Mouse (Mus musculus) cerebellum, adult 9-11 months (tissue): ENCODE measurements around the gene Cep112.
A peak's percentile ranks its signal among the peaks of the same experiment; 100 is the strongest.

Experiments used
- DNase-seq: peaks from one replicate; pipeline ENCODE4 v3.0.0; 2022

Cep112 gene

DNA sequence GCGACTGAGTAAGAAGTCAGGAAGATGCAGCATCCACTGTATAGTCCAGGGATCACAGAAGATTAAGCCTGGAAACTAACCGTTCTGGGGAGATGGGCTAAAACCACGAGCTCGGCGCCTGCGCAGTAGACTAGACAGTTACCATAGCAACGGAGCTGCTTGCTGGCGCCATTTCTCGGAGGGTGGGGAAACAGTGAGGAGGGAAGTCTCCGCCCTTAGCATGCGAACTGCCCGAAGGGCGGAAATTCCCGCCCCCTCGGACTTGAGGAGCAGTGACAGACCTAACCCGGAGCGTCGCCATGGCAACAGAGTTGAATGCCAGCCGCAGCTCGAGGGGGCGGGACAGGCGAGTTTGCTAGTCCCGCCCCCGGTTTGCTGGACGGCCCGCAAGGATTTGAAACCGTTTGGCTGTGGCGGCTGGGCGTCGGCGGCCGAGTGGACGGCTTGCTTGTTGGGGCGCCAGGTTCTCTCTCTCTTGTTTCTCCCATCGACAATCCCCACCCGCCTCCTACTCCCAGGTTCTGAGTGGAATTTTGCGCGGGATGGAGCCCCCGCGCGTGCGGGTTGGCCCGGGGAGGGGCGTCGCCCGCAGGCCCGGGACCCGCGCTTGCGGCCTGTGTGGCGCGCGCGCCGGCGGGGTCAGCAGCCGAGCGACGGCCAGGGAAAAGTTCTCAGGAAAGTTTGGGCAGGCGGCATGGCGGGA is at the start of gene Cep112:
Cep112 (plus strand) TSS at position 304 of the 703 bp plus-strand sequence.
- peak; percentile 95 for DNase-seq

DNA sequence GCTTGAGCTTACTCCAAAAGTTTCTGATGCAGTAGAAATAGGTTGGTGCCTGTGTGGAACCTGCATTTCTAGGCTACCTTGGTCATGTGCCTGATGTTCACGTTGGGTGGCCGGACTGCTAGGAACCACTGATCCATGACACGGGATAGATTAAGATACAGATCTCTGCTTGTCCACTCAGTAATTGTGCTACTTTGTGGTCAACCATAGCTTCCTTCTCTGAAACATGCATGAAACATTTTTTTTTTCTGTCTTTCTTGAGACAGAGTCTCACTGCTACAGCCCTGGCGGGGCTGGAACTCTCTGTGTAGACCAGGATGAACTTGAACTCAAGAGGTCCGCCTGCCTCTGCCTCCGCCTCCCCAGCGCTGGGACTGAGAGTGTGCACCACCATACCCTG is 48.2 kb upstream of the Cep112 start:
- DNase-seq: no peak

- DNase-seq: peak; percentile 46
Observed at GRCm38 (mm10) chr11:108377680-108378362, 47.2 kb upstream of the Cep112 start.

DNA sequence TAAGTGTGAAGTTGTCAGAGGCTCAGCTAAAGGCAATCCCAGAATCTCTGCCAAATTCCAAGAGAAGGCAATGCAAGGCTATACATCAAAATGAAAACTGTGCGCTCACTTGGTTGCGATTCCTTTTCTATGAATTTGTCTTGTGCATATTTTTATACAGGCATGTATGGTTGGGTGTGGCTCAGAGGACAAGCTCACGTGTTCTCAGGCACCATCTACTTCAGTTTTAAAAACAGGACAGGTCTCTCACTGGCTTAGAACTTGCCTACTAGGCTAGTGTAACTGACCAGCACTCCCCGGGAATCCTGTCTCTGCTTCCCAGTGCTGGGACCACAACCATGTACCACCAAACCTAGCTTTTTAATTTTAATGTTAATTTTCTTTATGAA is 46.6 kb upstream of the Cep112 start:
- DNase-seq: no peak

GRCm38 (mm10) chr11:108382664-108383063 is 42.3 kb upstream of the Cep112 start:
- no peak for DNase-seq

GRCm38 (mm10) chr11:108384920-108385665 is 39.9 kb upstream of the Cep112 start:
- DNase-seq: no peak

DNA sequence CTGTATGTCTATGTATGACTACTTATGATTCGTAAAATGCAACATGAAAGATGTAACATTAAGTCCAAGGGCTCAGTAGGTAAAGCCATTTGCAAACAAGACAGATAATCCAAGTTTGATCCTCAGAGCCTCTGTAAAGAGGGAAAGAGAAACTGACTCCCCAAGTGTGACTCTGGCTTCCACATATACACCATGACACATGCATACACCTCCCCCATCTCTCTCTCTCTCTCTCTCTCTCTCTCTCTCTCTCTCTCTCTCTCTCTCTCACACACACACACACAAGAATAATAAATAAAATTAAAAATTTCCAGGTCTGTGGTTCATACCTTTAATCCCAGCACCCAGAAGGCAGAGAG is 39.3 kb upstream of the Cep112 start:
- DNase-seq: no peak

DNA sequence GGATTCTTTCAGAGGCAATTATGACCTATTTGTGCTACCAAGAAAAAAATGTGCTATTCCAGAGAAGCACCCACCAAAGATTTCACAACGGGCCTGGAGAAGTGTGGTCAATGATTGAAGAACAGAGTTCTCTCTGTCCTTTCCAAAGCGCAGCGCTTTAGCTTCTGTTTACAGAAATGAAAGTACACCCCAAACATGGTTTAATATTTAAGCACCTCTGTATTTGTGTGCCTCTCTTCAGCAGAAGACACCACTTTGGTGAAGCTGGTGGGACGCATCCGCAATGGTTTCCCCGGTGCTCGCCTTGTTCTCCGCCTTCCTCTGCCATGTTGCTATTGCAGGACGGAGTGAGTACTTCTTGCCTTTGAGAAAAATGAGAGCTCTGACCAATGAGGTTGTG is 29.9 kb upstream of the Cep112 start:
- DNase-seq: no peak

GRCm38 (mm10) chr11:108396076-108396829 is 28.7 kb upstream of the Cep112 start:
- no peak for DNase-seq

GRCm38 (mm10) chr11:108409876-108410644 is 14.9 kb upstream of the Cep112 start:
- DNase-seq: no peak

DNA sequence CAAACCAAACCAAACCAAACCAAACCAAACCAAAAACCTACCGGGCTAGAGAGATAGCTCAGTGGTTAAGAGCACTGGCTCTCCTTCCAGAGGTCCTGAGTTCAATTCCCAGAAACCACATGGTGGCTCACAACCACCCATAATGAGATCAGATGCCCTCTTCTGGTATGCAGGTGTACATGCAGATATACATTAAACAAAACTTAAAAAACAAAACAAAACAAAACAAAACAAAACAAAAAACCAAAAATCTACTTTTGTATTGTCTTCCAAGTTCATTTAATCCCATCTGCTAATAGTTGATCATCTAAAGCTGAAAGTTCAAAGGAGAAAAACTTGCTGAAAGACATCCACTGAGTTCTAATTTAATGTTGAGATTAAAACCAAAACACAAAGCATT is 8.6 kb upstream of the Cep112 start:
- no peak for DNase-seq

- DNase-seq: no peak
Observed at GRCm38 (mm10) chr11:108418540-108418939, 6.5 kb upstream of the Cep112 start.

GRCm38 (mm10) chr11:108419242-108419641 is 5.8 kb upstream of the Cep112 start:
- no peak for DNase-seq

DNA sequence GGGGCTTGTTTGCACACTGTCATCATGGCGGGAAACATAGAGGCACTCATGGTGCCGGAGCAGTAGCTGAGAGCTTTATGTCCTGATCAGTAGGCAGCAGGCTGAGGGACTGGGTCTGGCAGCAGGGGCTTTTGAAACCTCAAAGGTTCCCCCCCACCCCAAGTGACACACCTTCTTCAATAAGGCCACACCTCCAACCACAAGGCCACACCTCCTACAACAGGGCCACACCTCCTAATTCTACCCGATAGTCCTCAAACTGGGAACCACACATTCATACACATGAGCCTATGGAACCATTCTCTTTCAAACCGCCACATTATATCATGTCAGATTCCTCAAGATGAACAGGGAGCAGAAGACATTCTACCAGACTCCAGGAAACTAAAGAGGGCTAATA is 4.2 kb upstream of the Cep112 start:
- no peak for DNase-seq

- DNase-seq: no peak
Observed at GRCm38 (mm10) chr11:108423221-108423620, 1.8 kb upstream of the Cep112 start.

GRCm38 (mm10) chr11:108424111-108424510 is 881 bp upstream of the Cep112 start:
- DNase-seq: no peak

GRCm38 (mm10) chr11:108425592-108425921 is 565 bp downstream of the Cep112 start:
- no peak for DNase-seq

GRCm38 (mm10) chr11:108426086-108426485 is 1.1 kb downstream of the Cep112 start:
- DNase-seq: no peak

GRCm38 (mm10) chr11:108427191-108427590 is 2.2 kb downstream of the Cep112 start:
- DNase-seq: no peak

DNA sequence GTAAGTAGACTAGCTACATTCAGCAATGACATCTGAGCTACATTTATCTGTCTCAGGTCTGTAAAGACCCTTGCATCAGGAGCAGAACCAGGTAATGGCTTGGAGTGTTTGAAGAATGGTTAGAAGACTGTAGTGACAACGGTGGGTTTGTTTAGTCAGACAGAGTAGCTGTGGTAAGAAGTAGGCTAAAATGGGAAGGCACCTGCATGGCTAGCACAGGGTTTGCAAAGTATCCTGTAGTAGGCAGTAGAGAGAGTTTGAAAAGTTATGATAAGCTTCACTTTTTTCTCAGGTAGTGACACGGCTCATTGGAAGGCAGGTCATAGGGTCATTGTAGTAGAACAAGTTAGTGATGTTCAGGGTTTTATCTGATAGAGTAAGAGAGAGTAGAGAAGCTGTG is 4.1 kb downstream of the Cep112 start:
- no peak for DNase-seq

DNA sequence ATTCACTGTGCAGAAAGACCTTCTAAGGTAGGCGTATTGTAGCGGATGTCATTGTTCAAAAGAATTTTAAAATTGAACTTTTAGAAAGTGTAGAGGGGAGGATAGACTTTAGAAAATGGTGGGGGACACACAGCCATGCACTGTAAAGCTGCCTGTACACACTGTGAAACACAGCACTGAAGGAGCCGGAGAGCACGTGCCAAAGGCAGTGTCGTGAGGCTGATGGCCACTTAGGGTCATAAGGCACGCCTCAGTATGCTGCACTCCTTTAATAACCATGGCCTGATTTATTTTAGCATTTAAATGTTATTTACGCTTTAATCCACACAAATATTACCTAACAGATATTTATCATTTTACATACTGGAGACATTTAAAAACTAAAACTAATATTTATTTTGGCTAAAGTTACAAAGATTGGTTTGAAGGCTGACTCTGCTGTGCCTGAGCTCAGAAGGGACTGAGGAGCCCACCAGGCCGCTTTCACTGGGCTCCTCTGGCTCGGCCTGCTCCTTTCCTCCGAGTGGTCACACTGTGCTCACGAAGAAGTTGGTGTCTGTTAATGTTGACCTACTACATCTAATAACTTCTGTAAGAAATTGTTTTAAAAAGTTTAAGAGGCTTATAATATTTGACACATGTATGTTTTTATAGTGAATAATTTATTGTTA is 19.0 kb downstream of the Cep112 start:
- no peak for DNase-seq

DNA sequence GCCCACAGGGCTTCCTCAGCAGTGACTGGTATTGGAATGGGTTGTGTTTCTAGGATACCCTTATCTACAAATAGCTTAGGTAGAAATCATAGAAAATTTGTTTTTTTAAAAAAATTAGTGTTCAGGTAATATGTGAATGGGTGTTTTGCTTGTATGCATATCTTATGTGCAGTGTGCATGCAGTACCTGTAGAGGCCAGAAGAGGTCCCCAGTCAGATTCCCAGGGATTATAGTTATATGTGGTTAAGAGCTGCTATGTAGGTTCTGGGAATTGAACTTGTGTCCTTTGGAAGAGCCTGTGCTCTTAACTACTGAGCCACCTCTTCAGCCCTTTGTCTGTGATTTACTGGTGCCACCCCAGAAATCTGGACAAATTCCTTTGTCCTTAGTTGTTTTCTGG is 22.2 kb downstream of the Cep112 start:
- no peak for DNase-seq
